In the genomic region with DNA sequence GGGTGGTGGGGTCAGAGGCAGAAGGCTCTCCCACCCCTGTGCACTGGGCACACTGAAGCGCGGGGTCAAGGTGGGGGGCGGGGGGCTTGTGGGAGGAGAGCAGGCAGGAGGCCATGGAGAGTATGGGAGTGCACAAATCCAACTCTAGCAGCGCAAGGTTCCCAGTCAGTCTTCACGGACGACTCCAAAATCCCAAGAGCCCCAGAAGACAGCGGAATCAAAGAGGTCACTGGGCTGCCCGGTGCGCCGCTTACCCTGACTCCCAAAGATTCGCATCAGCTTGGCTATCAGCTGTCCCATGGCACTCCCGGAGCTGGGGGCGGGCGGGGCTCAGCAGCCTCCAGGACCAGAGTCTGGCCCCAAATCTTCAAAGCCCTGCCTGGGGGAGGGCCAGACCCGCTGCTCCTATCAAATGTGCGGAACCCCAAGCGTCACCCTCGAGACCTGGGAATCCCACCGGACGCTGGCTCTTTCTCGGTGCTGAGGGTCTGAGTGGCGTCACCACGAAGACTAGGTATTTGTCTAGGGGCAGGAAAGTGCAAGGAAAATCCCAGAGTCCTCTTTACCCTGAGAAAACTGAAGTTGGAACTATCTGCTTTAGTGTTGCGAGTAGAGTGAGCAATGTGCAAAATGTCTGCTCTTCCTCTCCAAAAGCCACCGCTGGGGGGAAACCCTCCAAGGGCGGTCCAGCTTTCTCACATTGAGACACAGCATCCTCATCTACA, we compare ENCODE assay signal across 8 mouse cellular contexts. TPM values are rescaled to one million over a fixed set of nuclear protein-coding genes. Genes with fewer than 3 reads are reported as not detected.
DNase-seq lines count a peak whose midpoint lies in the region; ATAC-seq and TF ChIP-seq lines count a peak whose summit lies in the region.

TSS of gene Arl5c (minus strand) at position 618 of the 725 bp plus-strand sequence.

- peaks cover 13% of the 10 kb centered on the region for H3K4me1 ChIP-seq in intestine, embryonic 15.5 days (replicated peaks)
- peaks cover 5% of the 10 kb centered on the region; the same call in 1 of the 2 replicates for H3K4me1 ChIP-seq in small intestine, adult 2 months (ENCODE audit: control insufficient read depth, insufficient read depth, insufficient read length, low read length)

- H3K4me3 ChIP-seq in intestine, embryonic 15.5 days (replicated peaks), result peak within 1 kb of the TSS; percentile 54
- H3K4me3 ChIP-seq in small intestine, adult 2 months (ENCODE audit: low read depth, low read length), result peak within 1 kb of the TSS; percentile 59

- peak within 1 kb of the TSS; percentile 92 for H3K4me2 ChIP-seq in intestine, embryonic 15.5 days (replicated peaks)

- H3K9ac ChIP-seq in intestine, embryonic 15.5 days, result peak within 1 kb of the TSS; percentile 48

- no peaks in the 10 kb centered on the region; the same call in 1 of the 2 replicates for H3K27me3 ChIP-seq in intestine, embryonic 15.5 days (replicated peaks)
- H3K27me3 ChIP-seq in small intestine, adult 2 months (ENCODE audit: control insufficient read depth, insufficient read depth, low read length), result no peaks in the 10 kb centered on the region; the same call in 1 of the 2 replicates

- 3% methylated on average over 26 of the region's 26 CpGs for WGBS in intestine, embryonic 15.5 days
- WGBS in small intestine, adult 2 months, result 12% methylated on average over 26 of the region's 26 CpGs

- no peaks in the 10 kb centered on the region for H3K36me3 ChIP-seq in intestine, embryonic 15.5 days
- H3K36me3 ChIP-seq in small intestine, adult 2 months (ENCODE audit: control insufficient read depth, insufficient read depth, low read length), result no peaks in the 10 kb centered on the region

- no peaks in the 10 kb centered on the region for H3K9me3 ChIP-seq in intestine, embryonic 15.5 days

- peak; percentile 15 for ATAC-seq in activated CD4-positive, CD25-positive, alpha-beta regulatory T cell, adult 4 months
- ATAC-seq in intestine, embryonic 15.5 days, result peak; percentile 57

- peak within 1 kb of the TSS; percentile 24; the same call in 1 of the 2 replicates for H3K27ac ChIP-seq in intestine, embryonic 15.5 days
- H3K27ac ChIP-seq in small intestine, adult 2 months (ENCODE audit: insufficient read depth, low read depth, low read length), result peak within 1 kb of the TSS; percentile 61; the same call in 1 of the 2 replicates

- DNase-seq in adrenal gland, postnatal 10 days, result peak; percentile 56
- DNase-seq in adrenal gland, adult 8-10 months, result no peak
- peak; percentile 54 for DNase-seq in gastrocnemius, postnatal 10 days
- peak; percentile 55 for DNase-seq in lung, postnatal 14 days
- DNase-seq in left cerebral cortex, adult 8-10 months (ENCODE audit: low spot score in 2 of 2), result no peak

- TF ChIP-seq POLR2A in small intestine, adult 2 months (IDR thresholded peaks at IDR 0.05; ENCODE audit: low read depth, low read length), result no peak

- no peak for TF ChIP-seq CTCF in small intestine, adult 2 months (IDR thresholded peaks at IDR 0.05; ENCODE audit: extremely low read depth, insufficient read length, insufficient replicate concordance, low read depth, low read length)

RNA-seq across cellular contexts. Expression of gene Arl5c, which starts in this region (rescaled TPM):
- total RNA-seq in adrenal gland, postnatal 10 days (2021), result 1 to 10 TPM; 3.1 to 3.8 TPM
- 1 to 10 TPM in 3 of 4 experiments, under 1 TPM in 1; 0.44 to 1.8 (median 1.4) TPM for total RNA-seq in adrenal gland, adult 8-10 months (2022)
- polyA plus RNA-seq in activated CD4-positive, CD25-positive, alpha-beta regulatory T cell, adult 4 months (2017; shearing (Covaris generic)), result 10 to 100 TPM; 70.4 to 78.5 TPM
- total RNA-seq in gastrocnemius, postnatal 10 days (2021), result 1 to 10 TPM in 1 of 2 experiments, under 1 TPM in 1; 0.82 to 1.8 TPM
- 7.6 and 11.8 TPM in 2 replicates for polyA plus RNA-seq in intestine, embryonic 15.5 days (2015; fragmentation: Nextera tagmentation; extraction: Ambion mirVana)
- 0.55 and 1.1 TPM in 2 replicates for polyA plus RNA-seq in small intestine, adult 2 months (2012; rRNA removed)
- total RNA-seq in left cerebral cortex, adult 8-10 months (2022), result 1 to 10 TPM; 1.5 to 2.1 (median 1.7) TPM

Comparison
In these comparisons a context has a peak if more than half of its experiments do, and no peak if none do; other contexts are left out.
1. DNase-seq: peak in adrenal gland, postnatal 10 days (single experiment), gastrocnemius, postnatal 10 days (single experiment) and lung, postnatal 14 days (single experiment); none in adrenal gland, adult 8-10 months (single experiment) and left cerebral cortex, adult 8-10 months (0 of 2).